Mouse (Mus musculus) mouse embryonic stem cell (cell line): ENCODE results near the gene Arl9.

Source experiments
- in situ Hi-C, 2 experiments: fragments of 300-500 bp; cut with MboI; formaldehyde crosslinking; loops; 1 replicate in 1 of 2; 3 replicates in 1 of 2; pipeline ENCODE4 v1.14.3; 2019 to 2020; ENCODE audit warnings: low sequenced_read_pairs in 2 of 2, low pct_unique_long_range_greater_than_20kb in 1 of 2, mixed read lengths in 1 of 2; ENCODE audit not compliant: unreplicated experiment in 1 of 2

The Arl9 gene

GRCm38 (mm10) chr5:77011082-77011481 is 7.2 kb downstream of the Arl9 start:
- in situ Hi-C loops: no loop called here

GRCm38 (mm10) chr5:77013171-77013570 is 9.3 kb downstream of the Arl9 start:
- in situ Hi-C loops: no loop called here

DNA sequence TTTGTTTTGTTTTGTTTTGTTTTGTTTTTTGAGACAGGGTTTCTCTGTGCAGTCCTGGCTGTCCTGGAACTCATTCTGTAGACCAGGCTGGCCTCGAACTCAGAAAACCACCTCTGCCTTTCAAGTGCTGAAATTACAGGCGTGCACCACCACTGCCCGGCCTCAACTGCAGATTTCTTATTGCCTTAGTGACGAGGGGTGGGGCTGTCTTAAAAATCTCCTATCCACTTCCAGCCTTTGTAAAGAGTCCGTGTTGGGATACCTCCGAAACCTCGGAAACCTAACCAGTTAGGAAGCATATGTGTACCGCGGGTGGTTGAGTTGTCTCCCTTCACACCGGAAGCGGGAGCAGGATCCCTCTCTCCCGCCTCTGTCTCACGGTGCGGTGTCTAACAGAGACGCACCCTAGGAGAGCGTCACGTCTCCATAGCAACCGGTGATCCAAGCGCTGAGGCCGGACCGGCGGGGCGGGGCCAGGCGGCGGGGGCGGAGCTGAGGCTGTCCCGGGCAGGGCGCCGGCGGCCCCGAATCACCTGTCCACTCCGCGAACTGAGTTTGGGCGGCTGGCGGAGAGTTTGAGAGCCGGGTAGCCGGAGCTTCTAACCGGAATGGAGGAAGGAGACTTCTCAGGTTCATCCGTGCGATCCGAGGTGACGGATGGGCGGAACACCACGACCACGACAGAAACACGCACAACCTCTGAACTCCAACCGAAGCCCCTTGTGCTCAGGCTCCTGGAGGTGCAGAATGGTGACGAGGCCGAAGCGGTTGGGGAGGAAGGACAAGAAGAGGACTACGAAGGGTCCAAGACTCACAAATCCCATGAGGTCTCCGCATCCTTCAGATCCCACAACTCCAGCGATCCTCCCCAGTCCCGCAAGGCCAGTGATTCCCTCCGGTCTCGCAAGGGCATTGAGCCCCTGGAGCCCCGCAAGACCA is 12.0 kb downstream of the Arl9 start, which contains the start of gene Thegl:
Gene Thegl (plus strand): TSS at position 480 of the 939 bp plus-strand sequence.
- in situ Hi-C loops: no loop called here

- in situ Hi-C loops: loop anchor here in 1 of 2 experiments (25.0 kb wide), 1 partner anchor 184 kb away; the partner anchor contains the start of gene Spink2
Measured at GRCm38 (mm10) chr5:77028034-77028433, 24.2 kb downstream of the Arl9 start.

GRCm38 (mm10) chr5:77029735-77030134 is 25.9 kb downstream of the Arl9 start:
- in situ Hi-C loops: loop anchor here in 1 of 2 experiments (25.0 kb wide), 1 partner anchor 183 kb away; the partner anchor contains the start of gene Spink2

DNA sequence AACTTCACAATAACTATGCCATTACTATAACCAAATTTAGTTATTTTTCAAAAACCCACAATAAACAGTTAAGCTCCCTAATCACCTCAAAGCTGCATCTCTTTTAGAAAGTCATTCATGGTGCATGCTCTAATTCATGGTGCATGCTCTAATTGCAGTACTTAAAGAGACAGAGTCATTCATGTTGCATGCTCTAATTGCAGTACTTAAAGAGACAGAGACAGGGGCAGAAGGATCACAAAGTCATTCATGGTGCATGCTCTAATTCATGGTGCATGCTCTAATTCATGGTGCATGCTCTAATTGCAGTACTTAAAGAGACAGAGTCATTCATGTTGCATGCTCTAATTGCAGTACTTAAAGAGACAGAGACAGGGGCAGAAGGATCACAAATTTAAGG is 31.2 kb downstream of the Arl9 start:
- in situ Hi-C loops: loop anchor here in 1 of 2 experiments (25.0 kb wide), 1 partner anchor 177 kb away; the partner anchor contains the start of gene Spink2

- in situ Hi-C loops: loop anchor here in 1 of 2 experiments (25.0 kb wide), 1 partner anchor 174 kb away; the partner anchor contains the start of gene Spink2
Measured at GRCm38 (mm10) chr5:77038451-77038850, 34.6 kb downstream of the Arl9 start.

- in situ Hi-C loops: loop anchor here in 1 of 2 experiments (25.0 kb wide), 1 partner anchor 173 kb away; the partner anchor contains the start of gene Spink2
Measured at GRCm38 (mm10) chr5:77039391-77039790, 35.5 kb downstream of the Arl9 start.

DNA sequence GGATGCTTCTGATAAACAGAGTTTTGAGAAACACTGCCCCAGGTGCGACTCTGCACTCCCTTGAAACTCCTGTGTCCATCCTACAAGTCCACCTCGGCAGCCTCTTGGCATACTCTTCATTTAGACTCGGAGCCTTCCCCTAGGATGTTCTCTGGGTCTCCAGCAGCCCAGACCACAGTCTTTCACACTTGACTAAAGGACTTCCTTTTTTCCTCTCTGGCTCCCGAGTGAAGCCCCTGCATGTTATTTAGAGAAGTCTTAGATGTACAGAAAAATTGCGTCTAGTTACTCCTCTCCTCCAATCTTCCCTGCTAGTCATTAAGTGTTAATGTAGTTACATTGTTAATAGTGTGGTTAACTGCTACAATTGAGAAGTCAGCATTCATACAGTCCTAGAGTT is 40.5 kb downstream of the Arl9 start:
- in situ Hi-C loops: loop anchor here in 1 of 2 experiments (25.0 kb wide), 1 partner anchor 168 kb away; the partner anchor contains the start of gene Spink2

DNA sequence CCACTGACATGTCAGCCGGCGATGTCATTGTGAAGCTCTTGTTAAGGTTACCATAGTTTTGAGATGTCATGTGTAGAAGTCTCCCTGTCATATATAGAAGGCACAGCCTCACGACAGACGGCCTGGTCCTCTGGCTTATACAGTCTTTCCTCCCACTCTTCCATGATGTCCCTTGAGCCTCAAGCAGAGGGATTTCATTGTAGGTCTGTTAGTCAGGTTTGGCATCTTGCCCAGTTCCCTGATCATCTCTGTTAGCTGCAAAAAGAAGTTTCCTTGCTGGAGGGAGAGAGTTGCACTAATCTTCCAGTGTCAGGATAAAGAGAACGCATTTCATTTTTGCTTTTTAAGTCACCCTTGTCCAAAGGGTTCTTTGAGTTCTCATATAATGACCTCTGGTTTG is 48.8 kb downstream of the Arl9 start:
- in situ Hi-C loops: no loop called here

- in situ Hi-C loops: no loop called here
Measured at GRCm38 (mm10) chr5:77056881-77057440, 53.1 kb downstream of the Arl9 start.
